Mouse (Mus musculus) monocyte, adult 59 days (primary cell): ENCODE measurements around the gene Chn2. TPM values are rescaled to one million over a fixed set of nuclear protein-coding genes. Genes with fewer than 3 reads are reported as not detected.

ENCODE experiments used
- total RNA-seq, 2 experiments: library from RNA; stranded (reverse); gene quantifications; one replicate each; pipeline ENCODE4 v1.2.4; 2023

Gene Chn2
- 10 to 100 TPM; 20.1 to 22.0 TPM for total RNA-seq

DNA sequence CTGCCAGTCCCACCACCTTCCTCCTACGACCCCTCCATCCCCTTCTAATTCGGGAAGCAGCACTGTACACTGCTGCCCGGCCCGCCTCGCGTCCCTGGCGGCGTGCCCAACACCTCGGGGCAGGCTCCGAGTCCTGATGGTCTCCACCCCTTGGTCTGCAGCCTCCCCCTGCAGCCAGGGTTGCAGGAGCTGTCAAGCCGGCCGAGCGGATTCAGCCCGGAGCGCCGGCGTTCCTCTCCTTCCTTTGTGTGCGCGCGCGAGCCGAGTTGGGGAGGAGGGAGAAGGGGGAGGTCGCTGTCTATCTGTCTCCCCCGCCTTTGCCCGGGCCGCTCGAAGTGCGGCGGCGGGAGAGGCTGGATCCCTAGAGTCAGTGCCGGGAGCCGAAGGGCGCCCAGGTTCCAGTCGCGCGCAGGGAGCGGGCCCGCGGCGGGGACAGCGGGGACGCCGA lies at the start of gene Chn2:
TSS of gene Chn2 (plus strand) at position 198 of the 448 bp plus-strand sequence.

DNA sequence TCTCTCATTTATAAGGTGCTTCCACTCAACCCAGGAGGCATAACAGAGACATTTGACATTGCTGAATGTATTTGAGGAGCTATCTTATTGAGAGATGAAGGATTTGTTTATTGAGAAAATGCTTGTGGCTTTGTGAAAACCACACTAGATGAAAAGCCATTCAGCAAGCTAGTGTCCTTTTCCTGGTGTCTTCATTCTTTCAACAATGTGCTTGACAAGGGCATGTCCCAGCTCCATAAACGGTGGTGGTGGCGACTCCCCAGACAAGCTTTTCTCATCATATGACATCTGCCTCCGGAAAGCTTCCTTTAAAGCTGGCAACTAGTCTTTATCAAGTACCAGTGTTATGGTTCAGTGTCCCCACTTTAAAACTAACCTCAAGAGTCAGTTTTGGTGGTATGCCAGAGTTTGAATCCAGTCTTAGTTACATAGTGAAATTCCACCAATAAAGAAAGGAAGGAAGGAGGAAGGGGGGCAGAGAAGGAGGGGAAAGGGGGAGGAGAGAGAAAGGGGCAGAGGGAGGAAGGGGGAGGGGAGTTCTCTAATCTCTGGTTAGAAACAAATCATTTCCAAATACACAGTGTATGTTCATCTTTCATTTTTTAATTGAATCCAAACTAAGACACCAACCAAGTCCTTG lies 286.0 kb downstream of the Chn2 start, which contains the start of gene Prr15:
TSS of gene Prr15 (plus strand) at position 590 of the 640 bp plus-strand sequence.

Other genes with a start within 250 kb of the Chn2 start
- gene Tril, start 218.7 kb upstream of the Chn2 start, total RNA-seq, result not detected
- gene Cpvl, start 60.9 kb upstream of the Chn2 start, total RNA-seq, result not detected